Mouse (Mus musculus) right cerebral cortex, postnatal 25 days (tissue): ENCODE results near the gene Fbxo3.
A peak's percentile ranks its signal among the peaks of the same experiment; 100 is the strongest.
"Not testable (repeated sequence)": the region's sequence is repeated elsewhere in the genome, so short reads cannot be mapped to it uniquely, and the experiment has no call there.

ENCODE experiments used
- DNase-seq: peaks from one replicate; pipeline ENCODE4 v3.0.0; 2022

The Fbxo3 gene

DNA sequence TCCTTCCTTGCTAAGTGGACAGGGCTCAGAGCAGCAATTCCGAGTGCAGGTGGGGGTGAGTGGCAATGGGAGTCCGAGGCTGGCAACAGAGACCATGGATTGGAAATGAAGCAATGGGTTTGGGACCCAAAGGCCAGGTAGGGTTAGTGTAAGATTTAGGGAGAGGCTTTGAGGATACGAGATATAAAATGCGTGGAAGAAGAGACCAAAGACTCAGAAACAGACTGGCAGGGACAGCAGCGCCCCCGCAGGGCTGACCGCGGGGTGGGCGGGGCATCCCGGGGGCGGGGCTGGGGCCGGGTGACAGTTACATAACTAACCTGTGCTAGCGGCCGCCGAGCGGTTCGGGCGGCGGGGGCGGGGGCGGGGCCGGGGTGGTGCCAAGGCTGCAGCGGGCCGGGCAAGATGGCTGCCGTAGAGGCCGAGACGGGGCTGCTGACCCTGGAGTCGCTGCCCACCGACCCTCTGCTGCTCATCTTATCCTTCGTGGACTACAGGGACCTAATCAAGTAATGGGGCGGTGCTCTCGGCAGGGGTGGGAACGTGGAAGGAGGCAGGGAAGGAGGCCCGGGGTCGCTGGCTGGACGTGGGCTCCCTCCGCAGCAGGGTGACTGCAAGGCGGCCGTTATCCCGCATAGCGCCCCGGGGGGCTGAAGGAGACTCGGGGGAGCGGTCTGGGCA, at the start of gene Fbxo3:
Gene Fbxo3 (plus strand): TSS at position 264 of the 681 bp plus-strand sequence.
- peak; percentile 76 for DNase-seq

DNA sequence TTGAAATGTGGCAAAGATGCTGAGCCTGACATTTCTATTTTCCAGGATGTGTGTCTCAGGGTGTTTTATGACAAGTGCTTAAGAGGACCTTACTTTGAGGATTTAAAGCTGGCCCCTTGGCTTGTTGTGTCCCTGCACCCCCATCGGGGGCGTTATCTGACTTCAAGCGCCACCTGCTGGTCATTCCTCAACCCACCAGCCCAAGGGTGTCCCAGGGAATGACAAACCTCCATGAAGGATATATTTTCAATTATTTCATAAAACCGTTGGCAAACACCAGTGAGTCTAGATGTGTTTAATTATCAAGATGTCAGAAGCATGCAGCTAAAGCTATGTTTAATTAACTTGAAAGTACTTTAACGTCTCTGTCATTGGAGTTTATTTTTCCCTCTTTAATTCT, 45.3 kb upstream of the Fbxo3 start:
- peak; percentile 45 for DNase-seq

DNA sequence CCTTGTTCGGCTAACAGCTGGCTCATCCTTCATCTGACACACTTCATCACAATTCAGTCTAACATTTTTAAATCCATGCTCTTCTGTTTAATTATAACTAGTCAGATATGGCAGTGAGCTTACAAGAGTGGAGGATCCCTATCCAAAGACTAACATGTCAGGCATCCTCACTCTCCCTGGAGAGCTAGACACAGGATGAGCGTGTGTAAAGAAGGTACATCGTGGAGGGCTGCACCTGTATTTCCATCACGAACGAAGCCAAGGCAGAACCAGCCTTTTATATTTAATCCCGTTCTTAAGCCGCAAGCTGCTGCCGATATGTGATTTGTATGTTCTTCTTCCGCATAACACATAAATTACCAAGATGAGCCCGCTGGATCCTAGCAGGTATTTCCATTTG, 44.4 kb upstream of the Fbxo3 start:
- DNase-seq: no peak

DNA sequence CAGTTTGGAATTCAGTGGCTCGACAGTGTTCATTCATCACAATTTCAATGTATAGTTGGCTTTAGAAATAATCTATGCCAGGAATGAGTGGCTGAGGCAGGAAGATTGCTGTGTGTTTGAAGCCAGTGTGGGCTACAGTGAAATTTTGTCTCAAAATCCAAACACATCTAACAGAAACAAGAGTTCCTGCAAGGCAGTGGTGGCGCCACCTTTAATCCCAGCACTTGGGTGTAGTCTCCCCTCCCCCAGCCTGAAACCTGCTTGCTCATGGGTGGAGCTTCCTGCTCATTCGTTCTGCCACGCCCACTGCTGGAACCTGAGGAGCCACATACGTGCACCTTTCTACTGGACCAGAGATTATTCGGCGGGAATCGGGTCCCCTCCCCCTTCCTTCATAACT, 39.9 kb upstream of the Fbxo3 start:
- not testable (repeated sequence) for DNase-seq

DNA sequence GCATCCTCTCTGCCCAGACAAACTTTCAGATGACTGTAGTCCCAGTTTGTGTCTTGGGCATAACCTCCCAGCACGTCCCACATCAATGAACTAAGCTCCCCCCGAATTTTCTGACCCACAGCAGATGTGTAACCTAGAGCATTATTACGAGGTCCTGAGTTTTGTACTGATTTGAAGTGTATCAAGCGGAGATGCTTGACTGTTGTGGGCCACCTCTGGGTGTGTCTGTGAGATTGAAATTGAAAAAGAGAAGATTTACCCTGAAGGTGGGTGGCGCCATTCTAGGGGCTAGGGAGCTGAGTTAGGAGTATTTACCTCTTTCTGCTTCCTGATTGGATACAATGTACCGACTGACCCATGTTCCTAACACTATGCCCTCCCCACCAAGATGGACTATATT, 37.8 kb upstream of the Fbxo3 start:
- DNase-seq: no peak

DNA sequence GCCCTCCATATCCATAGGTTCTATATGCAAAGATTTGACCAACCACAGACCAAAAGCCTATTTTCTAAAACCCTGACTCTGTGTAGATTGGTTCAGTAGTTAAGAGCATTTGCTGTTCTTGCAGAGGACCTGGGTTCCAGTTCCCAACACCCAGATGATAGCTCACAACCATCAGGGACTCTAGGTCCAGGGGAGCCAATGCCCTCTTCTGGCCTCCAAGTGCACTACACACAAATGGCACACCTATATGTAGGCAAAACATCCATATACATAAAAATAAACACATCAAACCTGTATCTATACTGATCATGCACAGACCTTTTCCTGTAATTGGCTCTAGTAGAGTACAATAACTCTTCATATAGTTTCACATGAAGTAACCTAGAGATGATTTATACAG, 36.2 kb upstream of the Fbxo3 start:
- no peak for DNase-seq

DNA sequence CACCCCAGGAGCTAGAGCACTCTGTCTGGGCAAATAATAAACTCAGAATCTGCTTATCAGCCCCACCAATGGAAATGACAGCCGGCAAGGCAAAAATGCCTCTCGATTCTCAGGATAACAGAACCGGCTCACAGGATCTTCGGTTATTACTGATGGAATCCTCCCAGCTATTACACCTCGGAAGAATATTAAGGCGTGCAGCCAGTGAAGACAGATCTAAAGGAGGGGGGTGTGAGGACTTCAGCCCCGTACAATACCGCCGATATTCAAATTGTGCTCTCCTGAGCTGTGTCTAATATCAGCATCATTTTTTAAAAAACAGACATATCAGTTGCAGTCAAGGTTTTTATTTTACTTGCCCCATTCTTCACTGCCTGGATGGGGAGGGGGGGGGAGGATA, 35.4 kb upstream of the Fbxo3 start:
- DNase-seq: no peak

DNA sequence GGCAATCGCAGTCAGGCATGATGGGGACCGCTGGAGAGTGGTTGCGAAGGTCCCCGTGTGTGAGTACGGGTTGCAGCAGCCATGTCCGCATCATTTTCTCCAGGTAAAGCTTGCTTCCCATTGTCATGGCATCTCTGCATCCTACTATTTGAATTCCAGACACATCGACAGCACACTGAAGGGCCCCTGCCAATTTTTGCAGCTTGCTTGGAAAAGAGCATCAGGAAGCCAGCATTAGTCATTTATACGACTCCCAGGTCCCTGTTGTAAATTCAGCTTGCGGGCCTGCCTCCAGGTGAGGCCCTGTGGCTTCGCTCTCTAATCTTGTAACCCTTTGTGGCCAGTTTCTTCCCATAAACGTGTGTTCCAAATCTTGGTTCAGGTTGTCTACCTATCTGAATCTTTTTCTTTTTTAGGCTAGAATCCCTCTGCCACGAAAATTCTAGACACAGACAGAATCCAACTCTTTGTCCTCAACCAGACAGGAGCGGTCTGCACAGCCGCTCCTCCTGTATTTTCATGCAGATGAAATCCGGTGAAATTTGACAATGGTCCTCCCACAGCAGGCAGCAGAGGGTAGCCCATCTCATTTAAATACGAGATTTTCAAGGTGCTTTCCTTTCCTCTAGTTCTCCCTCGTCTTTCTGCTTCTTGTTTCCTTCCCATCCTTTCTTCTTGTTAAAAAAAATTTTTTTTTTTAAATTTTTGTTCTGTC, 34.7 kb upstream of the Fbxo3 start:
- no peak for DNase-seq

DNA sequence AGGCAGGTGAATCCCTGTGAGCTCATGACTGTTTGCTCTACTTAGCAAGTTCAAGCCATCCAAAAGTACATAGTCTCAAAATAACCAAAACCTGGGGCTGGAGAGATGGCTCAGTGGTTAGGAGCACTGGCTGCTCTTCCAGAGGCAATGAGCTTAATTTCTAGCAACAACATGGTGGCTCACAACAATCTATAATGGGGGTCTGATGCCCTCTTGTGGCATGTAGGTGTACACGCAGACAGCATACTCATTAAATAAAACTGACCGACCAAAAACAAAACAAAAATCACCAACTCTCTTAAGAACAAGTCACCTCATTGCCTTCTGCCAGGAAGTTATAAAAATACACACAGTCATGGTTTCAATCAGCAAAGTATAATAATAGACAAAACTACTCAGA, 26.4 kb upstream of the Fbxo3 start:
- no peak for DNase-seq

DNA sequence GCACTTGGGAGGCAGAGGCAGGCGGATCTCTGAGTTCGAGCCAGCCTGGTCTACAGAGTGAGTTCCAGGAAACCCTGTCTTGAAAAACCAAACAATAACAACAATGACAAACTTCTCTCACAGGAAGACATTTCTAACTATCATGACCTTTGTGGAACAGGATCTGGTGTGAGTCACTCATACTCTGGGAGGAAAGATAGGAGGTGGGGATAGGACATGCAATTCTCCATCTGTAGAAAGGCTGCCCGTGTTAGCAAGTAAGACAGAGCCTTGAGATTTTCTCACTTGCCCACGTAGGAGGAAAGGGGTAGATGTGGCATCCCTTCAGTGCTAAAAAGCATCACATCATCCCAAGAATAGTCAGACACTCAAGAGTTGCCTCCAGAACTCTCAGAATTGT, 25.7 kb upstream of the Fbxo3 start:
- no peak for DNase-seq

DNA sequence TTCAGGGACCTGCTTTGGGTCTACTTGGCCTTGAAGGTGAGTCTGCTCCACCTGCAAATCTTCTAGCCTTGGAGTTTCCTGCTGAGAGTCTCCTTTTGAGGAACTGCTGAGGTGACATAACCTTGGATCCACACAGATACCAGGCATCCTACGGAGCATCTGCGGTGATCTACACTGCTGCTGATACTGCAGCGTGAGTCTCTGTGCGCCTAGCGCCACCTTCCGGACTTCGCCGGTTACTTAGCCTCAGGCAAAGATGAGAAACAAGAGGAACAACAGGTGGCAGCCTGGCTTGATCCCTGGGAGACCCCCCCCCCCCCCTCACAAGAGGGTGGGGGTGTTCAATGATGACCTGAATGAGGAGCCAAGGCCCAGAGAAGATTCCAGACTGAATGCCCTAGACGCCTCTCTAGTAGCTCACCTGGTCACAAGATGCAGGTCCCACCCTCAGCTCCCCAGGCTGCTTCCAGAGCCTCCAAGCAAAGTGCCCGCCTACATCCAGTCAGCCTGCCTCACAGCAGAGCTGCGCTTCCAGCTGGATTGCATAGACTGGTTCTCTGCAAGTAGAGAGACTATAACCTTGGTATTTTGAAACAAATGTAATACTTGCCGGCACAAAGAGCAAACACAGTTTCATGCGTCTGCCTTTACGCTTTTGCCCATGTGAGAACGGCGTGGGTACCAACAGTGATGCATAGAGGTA, 24.7 kb upstream of the Fbxo3 start:
- DNase-seq: peak; percentile 63

DNA sequence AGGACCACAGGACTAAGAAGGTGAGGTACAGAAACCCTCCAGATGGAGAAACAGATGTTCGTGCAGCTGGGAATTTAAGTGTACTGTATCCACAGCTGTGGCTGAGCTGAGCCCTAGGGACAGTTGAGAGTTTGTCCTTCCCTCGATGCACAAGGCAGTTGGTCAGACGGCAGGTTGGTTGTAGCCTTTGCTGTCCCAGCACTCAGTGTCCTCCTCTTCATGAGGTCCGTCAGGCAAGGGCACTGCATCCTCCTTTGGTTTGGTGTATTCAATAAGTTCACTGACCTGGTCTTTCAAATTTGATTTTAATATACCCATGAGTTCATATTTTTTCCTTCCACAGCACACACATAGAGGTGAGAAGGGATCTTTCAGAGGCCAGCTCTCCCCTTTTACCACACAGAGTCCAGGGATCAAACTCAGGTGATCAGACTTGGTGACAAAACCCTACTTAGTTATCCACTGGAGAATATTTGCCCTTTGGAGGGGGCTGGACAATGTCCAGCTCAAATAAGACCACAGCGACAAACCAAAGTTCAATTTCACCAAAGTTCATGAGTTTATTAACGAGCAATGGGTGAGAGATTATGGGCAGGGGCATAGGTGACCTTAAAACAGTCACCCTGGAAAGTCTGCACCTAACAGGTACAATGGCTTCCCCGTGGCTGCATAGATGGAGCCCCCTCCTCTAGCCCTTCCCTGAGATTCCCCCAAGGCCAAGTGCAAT, 19.6 kb upstream of the Fbxo3 start:
- DNase-seq: no peak

DNA sequence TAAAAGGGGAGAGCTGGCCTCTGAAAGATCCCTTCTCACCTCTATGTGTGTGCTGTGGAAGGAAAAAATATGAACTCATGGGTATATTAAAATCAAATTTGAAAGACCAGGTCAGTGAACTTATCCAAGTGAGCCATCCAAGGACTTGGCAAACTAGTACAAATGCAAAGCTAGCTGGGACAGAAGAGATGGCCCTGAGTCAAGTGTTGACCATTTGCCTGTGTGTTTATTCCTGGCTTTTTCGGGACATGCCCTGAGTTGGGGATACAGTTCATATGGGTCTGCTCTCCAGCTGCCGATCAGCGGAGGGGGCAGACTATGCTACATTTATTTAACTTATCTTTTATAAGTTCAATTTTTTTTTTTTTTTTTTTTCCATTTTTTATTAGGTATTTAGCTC, 18.7 kb upstream of the Fbxo3 start:
- DNase-seq: not testable (repeated sequence)

DNA sequence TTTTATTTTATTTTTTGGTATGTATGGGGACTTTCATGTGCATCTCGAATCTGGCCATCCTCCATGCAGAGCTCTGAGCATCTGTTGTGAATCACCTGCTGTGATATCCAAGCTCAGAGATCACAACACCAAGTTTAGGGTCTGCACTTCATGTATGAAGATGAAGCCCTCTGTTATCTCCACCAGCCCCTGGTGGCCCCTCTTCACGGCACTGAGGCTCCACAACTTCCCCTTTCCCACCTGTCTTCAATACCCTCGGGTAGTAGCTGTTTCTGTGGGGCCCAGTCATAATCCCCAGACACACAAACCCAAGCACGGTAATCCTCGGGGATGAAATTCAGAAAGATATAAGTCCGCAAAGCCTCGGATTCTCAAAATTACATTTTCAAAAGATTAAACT, 4.4 kb upstream of the Fbxo3 start:
- no peak for DNase-seq

DNA sequence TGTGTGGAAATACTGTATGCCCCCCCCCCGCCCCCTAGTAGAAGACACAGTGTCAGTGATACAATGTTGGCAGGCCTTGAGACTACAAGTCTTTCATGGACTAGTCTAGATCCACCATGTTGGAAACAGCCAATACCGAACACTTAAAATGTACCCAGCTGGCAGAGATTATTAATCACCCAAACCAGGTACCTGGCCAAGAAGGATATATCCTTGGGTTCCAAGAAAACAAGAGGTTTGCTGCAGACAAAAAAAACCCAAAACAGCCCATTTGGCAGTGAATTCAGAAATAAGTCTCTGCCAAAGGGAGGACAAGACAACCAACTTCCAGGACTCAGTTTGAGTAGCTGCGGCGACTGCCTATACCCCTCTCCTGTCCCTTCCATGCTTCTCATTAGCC, 2.9 kb upstream of the Fbxo3 start:
- DNase-seq: no peak

DNA sequence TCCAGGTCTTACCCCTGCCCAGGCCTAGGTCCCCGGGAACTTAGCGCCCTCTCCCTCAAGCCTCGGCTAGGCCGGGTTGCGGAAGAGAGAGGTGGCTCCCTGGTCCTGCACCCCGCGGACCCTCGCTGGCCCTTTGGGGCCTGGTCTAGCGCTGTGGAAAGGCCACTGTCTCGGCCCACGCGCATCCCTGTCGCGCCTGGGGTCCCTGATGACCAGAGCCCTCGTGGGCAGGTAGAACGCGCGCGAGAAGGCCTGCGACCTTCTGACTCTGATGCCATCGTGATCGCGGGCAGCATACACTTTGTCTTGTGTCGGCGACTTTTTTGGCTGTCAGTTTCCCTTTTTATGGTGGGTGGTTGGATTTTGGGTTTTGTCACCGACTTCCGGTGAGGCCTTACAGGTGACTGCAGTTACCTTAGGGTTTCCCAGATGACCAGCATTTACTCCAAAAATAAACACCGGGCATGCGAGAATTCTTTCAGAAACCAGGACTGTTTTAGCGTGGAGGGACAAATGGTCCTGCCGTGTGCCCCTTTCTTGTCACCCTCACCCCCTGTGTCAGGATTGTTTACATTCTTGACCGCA, 710 bp downstream of the Fbxo3 start, which contains the start of gene 4931422A03Rik:
Gene 4931422A03Rik (minus strand): TSS at position 223 of the 585 bp plus-strand sequence.
- peak; percentile 32 for DNase-seq

DNA sequence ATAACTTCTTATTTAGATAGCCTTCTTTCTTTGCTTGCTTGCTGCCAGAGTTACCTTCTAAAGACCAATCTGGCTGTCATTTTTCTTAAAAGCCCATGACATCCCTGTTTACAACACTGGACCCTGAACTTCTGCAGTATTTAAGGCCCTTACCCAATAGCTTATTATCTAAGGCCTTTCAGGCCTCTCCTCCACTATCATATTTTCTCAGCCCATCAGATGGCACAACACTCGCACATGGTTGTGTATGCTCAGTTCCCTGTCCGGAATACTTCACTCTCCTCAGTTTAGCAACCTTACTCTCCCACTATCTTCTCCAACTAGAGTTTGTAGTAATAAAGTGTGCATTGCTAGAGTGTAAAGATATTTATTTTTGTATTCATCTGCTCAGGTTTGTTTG, 1.6 kb downstream of the Fbxo3 start:
- DNase-seq: no peak

DNA sequence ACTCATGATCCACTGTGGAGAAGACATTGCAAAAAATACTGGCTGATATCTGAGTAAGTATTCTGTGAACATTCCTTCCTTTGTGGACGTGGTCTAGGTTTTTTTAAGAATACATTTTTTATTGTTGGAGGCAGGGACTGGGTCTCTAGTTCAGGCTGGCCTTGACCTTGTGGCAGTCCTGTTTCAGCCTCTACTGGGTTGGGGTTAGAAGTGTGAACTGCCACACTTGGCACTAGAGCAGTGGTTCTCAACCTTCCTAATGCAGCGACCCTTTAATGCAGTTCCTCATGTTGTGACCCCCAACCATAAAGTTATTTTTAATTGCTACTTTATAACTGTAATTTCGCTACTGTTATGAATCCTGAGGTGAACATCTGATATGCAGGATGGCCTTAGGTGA, 2.9 kb downstream of the Fbxo3 start:
- DNase-seq: no peak

DNA sequence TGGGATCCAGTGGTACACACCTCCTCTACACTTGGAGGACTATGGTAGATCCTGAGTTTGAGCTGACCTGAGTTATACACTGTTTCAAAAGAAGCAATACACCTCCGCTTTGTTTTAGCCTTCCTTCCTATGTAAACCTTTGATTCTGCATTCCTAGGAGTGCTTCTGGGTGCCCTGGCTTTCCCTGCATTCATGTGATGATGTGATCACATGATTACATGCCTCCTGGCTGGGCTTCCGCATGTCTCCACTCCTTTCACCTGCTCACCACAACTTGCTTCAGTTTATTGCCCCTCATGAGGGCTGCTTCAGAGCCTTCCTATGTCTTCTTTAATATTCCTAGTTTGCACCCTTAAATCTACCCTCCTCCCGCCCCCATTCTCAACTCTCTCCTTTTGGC, 4.5 kb downstream of the Fbxo3 start:
- DNase-seq: no peak

DNA sequence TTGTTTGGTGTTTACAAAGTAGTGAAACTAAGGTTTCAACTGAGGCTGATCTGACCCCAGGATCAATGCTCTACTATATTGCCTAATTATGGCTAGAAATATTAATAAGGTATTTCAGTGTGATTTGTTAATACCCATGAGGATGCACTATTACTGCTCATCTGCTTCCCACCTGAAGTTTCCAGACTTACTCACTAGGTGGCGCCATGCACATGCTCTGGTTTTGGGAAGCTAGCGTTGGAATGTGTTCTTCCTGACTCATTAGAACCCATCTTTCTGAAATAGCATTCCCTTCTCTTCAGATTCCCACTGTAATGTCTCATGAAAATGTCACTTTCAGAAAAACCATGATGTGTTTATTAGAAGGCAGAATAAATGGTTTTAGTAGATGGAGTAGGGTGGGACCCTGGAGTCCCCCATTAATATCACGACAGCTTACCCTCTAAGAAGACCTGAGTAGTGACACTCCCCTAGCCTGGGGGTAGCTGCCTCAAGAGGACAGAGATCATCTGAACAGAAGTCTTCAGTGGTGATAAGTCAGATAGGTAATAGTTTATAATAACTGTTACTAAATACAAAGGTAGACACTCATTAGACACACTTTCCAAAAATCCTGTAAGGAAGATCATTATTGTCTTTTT, 7.4 kb downstream of the Fbxo3 start:
- peak; percentile 45 for DNase-seq

DNA sequence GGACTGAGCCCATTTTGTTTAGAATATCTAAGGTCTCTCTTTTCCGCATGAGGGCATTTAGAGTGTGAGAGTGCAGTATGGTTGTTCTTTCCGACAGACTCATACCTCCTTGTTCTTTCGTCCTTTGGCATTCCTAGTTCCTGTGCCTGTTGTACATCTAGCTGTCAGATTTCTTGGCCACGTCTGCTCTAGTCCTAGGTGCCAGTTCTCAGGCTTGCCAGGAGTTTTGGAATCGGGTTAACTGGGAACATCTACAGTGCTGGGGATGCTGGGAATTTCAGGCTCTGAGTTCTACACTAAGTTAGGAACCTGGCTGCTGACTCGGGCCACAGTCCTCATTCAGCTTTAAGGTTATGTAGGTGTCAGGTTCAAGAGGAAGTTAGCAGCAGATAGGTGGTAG, 8.1 kb downstream of the Fbxo3 start:
- DNase-seq: no peak

DNA sequence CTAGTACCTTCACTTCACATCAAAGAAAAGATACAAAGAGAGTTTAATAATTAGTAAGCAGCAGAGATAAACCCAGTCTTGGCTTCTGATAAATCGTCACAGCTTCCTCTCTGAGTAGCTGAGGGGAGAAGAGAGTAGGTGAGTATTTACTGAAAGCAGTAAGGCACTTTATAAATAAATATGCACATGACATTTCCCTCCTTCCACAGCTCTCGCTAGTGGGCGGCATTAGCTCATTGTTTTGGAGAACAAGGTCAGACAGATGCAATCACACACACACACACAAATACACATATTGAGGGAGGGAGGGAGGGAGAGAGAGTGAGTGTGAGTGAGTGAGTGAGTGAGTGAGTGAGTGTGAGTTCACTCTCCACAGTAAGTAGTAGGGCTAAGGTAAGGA, 8.8 kb downstream of the Fbxo3 start:
- DNase-seq: no peak

DNA sequence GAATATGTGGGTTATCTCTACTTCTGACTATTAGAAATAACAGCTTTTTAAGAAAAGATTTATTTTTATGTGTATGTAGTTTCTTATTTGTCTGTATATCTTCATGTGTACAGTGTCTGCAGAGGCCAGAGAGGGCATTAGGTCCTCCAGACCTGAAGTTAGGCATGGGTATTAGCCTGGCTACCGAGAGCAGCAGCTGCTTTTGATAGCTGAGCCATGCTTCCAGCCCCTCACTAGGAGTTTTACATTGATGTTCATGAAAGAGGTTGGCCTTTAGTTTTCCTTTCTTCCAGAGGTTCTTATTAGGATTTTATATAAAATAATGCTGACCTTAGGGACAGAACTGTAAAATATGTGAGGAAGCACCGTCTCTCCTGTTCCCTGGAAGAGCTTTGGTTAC, 10.7 kb downstream of the Fbxo3 start:
- no peak for DNase-seq
